Mouse (Mus musculus): ENCODE measurements around the gene Glra1.

DNA sequence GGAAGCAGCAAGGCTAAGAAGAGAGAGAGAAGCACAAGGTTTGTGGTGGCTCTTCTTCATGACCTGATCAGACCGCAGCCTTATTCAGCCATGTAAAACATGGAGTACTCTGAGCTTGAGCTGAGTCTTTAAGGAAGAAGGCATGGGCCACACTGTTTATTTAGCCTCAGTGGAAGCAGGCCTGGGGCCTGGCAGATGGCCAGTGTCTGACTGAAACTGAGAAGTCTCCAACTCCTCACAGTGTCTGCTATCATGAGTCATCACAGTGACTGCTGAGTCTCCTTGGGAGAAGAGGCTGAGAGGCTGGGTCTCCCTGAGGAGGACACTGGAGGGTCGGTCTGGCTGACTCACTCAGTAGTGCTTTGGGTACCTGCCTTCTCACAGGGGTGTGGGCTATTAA, 33.6 kb downstream of the Glra1 start:
- TF ChIP-seq POLR2A (IDR thresholded peaks at IDR 0.05; ENCODE audit: control insufficient read depth, low read depth, low read length) (no peak), CTCF (IDR thresholded peaks at IDR 0.05; ENCODE audit: control insufficient read depth, insufficient read depth, insufficient replicate concordance, low read depth, low read length) (no peak)

Data from testis, adult 2 months (tissue).